Mouse (Mus musculus) cerebellum, postnatal 36 days (tissue): ENCODE results near the gene Gm10306.

Source experiments
- DNase-seq, 2 experiments: peaks; one replicate each; pipeline ENCODE4 v3.0.0; 2021 to 2022; ENCODE audit warnings: mixed read lengths in 2 of 2

Gm10306 gene

DNA sequence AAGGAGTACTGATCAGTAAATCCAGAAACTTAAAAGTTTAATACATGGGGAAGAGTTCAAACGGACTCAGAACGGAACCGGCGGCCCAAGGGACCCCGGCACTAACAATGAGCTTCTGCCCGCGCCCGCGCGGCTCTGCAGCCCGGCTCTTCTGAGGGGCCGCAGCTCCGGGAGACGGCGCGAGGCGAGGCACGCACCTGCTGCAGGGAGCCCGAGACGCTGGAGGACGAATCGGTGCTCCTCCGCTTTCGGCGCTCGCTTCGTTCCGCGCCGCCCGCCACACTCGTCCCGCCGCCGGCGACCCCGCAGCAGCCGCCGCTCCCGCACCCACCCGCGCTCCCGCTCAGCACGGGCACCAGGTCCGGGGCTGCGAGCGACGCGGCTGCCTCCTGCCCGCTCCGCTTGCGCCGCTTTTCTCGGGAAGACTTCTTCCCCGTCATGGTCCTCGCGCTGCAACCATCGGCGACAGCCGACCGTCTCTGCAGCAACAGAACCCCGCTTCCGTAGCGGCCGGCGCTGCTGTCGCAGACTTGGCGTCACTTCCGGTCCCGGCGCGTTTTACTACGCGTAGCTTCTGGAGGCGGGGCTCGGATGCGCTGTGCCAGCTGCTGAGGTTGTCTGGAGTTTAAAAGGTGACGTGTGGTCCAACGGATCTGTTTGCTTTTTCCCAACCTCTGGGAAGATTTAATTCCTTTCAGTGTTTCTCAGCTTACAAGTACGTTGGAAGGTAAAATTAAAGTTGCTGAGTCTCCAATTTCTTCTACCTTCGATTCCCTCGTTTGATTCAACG lies at the start of gene Gm10306, which contains the start of gene Caap1:
Gm10306 (plus strand) TSS at position 282 of the 790 bp plus-strand sequence.
Caap1 (minus strand) TSS at position 532 of the 790 bp plus-strand sequence.
- peak; percentile 95 for DNase-seq

DNA sequence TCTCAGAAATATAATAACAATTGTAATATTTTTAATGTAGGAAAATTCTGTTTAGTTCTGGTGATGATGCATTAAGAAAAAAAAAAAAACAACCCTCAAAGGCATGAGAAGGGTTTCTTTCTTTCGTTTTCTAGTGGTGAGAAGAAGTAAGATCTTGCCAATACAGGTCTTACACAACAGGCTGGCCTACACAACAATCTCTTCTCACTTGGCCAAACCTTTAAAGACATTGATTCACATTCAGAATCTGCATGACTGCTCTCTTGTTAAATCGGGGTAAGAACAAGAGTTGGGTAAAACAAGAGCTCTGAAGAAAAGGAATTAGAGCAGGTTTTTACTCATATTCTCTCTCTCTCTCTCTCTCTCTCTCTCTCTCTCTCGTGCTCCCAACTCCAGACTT lies 41.0 kb upstream of the Gm10306 start:
- no peak for DNase-seq

GRCm38 (mm10) chr4:94517631-94518030 lies 38.7 kb upstream of the Gm10306 start:
- peak; percentile 36 to 53 for DNase-seq

GRCm38 (mm10) chr4:94523321-94523720 lies 33.0 kb upstream of the Gm10306 start:
- no peak for DNase-seq

GRCm38 (mm10) chr4:94529448-94529847 lies 26.9 kb upstream of the Gm10306 start:
- DNase-seq: no peak

GRCm38 (mm10) chr4:94533205-94533604 lies 23.1 kb upstream of the Gm10306 start:
- no peak for DNase-seq

DNA sequence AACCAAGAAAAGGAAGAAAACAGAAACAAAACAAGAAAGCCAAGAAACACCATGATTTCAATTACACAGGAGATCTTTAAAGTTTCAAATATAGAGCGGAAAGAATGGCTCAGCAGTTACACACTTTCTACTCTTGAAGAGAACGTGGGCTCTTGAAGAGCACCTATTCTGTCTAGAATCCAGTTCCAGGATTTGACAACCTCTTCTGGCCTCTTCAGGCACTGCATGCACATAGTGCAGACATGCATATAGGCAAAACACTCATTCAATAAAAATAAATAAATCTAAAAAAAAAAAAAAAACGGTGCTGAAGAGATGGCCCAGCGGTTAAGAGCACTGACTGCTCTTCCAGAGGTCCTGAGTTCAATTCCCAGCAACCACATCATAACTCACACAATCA lies 13.3 kb upstream of the Gm10306 start:
- DNase-seq: no peak

GRCm38 (mm10) chr4:94544321-94544720 lies 12.0 kb upstream of the Gm10306 start:
- no peak for DNase-seq

- DNase-seq: no peak
Measured at GRCm38 (mm10) chr4:94554955-94555494, 1.3 kb upstream of the Gm10306 start.

- peak in 1 of 2 experiments; percentile 8 for DNase-seq
Measured at GRCm38 (mm10) chr4:94557145-94557544, 799 bp downstream of the Gm10306 start.

- no peak for DNase-seq
Measured at GRCm38 (mm10) chr4:94559266-94559665, 2.9 kb downstream of the Gm10306 start.

- no peak for DNase-seq
Measured at GRCm38 (mm10) chr4:94560316-94560715, 4.0 kb downstream of the Gm10306 start.

- no peak for DNase-seq
Measured at GRCm38 (mm10) chr4:94561954-94562648, 5.8 kb downstream of the Gm10306 start.

GRCm38 (mm10) chr4:94564297-94564696 lies 8.0 kb downstream of the Gm10306 start:
- no peak for DNase-seq

DNA sequence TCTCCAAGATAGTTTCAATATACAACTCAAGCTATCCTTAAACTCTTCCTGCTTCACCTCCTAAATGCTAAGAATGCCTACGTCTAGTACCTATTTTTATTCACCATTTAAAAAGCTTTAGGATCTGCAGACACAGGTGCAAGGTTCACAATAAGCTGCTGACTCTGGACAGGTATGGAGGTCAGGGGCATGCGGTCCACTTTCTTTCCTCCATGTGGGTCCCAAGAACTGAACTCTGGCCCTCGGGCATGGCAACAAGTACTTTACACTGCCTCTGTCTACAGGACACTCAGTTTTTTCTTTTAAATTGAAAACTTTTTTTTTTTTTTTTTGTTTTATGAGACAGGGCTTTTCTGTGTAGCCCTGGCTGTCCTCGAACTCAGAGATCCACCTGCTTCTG lies 16.3 kb downstream of the Gm10306 start:
- no peak for DNase-seq

GRCm38 (mm10) chr4:94591765-94592381 lies 35.5 kb downstream of the Gm10306 start:
- DNase-seq: no peak

DNA sequence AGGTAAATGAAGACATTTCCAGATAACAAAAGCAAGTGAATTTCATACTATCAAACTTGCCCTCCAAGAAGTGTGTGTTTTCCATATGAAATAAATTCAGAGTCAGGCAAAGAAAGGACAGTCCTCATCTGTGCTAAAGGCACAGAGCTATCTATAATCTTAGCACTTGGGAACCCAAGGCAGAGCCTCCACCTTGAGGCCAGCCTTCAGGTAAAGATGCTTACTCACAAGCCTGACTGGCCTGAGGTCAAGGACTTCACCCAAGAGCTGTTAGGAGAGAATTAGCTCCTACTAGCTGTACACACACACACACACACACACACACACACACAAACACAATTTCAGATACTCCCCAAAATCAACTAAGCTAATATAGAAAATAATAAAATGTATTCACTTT lies 36.4 kb downstream of the Gm10306 start:
- no peak for DNase-seq

DNA sequence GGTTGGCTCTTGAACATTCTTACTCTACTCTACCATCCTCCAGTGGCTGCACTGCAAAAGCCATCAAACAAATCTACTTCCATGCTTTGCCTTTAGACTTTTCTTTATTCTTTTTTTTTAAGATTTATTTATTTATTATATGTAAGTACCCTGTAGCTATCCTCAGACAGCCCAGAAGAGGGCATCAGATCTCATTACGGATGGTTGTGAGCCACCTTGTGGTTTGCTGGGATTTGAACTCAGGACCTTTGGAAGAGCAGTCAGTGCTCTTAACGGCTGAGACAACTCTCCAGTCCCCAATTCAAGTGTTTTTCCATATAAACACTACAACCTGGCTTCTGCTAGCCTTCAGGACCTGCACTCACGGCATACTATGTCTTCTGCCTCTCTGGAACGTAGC lies 45.0 kb downstream of the Gm10306 start:
- no peak for DNase-seq

DNA sequence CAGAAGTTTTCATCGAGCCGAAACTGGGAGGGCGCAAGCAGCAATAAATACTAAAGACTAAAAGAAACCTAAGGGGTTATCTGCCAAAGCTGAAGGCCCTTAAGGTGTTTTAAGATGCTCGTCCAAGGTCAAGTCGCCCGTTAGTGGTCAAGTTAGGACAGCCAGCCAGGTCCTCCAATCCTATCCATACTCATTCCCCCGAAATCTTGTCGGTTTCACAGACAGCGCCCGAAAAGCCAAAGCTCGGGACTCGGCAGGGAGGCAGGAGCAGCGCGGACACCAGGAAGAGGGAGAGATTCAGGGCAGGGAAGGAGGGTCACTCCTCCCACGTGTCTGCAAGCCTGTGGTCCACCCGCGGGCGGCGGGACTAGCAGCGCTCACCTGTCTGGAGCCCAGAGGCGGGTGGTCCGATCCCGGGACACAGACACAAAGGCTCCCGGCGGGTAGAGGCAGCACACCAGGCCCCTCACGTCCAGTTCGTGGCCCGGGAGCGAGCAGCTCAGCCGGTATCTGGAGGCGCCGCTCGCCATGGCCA lies 46.2 kb downstream of the Gm10306 start:
- no peak for DNase-seq

DNA sequence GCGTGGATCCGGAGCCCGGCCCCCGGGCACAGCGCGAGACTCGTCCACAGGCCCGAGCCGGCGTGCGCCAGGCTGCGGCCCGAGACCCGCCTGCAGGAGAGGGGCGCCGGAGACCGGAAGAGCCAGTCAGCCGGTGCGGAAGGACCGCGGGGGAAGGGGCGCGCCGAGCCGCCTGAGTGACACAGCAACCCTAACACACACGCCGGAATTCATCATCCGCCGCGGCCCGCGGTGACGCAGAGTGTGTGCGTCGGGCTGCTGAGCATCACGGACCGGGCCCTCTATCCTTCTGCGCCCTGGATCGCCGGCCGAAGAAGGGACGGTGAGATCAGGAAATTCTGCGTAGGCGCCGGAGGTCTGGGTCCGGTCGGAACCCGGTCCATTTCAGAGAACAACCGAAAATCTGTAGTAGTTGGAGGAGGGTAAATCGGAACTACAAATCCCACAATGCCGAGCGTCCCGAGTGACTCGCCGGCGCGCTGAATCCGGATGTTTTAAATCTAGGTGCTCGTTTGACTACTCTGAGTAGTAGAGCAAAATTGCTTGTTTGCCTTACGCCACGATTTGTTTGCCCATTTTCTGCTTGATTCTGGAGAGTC lies 46.8 kb downstream of the Gm10306 start, which contains the start of gene Plaa:
Plaa (minus strand) TSS at position 214 of the 599 bp plus-strand sequence.
- DNase-seq: peak; percentile 89 to 93

DNA sequence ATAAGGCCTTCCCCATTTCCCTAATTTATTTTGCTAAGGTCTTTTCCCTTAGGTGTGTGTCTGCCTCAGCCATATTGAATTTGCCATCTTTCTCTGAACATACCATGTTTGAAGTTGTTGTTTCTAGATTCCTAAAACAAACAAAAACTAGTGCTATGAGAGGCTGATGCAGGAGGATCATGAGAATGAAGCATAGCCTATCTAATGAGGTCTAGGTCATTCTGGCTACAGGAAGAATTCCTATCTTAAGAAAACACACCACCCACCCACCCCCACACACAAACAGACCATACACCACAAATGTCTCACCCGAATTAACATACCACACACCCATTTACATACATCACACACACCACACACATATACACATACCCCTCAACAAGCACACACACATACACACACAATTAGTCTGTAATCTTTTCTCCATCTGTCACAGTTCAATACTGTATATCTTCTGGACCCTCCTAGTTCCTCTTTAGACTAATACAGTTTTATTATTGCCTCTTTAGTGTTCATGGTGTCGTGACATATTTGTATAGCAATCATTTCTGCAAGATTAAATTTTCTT lies 48.2 kb downstream of the Gm10306 start:
- no peak for DNase-seq

- no peak for DNase-seq
Measured at GRCm38 (mm10) chr4:94605591-94605990, 49.2 kb downstream of the Gm10306 start.
